In genomic region chr5:38159634-38160413, GRCm38 (mm10) we compare ENCODE assay signal across 8 mouse cellular contexts. TPM values are rescaled to one million over a fixed set of nuclear protein-coding genes. Genes with fewer than 3 reads are reported as not detected.
DNase-seq lines count a peak whose midpoint lies in the region; ATAC-seq and TF ChIP-seq lines count a peak whose summit lies in the region.

Gene Nsg1, minus strand, starts transcription at chr5:38159907.

- no peak within 1 kb of the TSS for H3K27ac ChIP-seq in kidney, adult 2 months (ENCODE audit: insufficient read depth, low read depth, low read length)
- peak within 1 kb of the TSS; percentile 98 for H3K27ac ChIP-seq in hindbrain, embryonic 16.5 days (ENCODE audit: low read depth, low read length)
- no peak within 1 kb of the TSS for H3K27ac ChIP-seq in liver, postnatal 0 days (ENCODE audit: low read depth)

- no peak for TF ChIP-seq CTCF in kidney, adult 2 months (conservative IDR thresholded peaks at IDR 0.05; ENCODE audit: insufficient read depth, insufficient read length, low read depth, low read length)
- no peak for TF ChIP-seq CTCF in liver, postnatal 0 days (IDR thresholded peaks at IDR 0.05; ENCODE audit: low read depth)

- H3K36me3 ChIP-seq in kidney, adult 2 months (ENCODE audit: control insufficient read depth, insufficient read depth, low read length), result no peaks in the 10 kb centered on the region
- H3K36me3 ChIP-seq in hindbrain, embryonic 16.5 days (ENCODE audit: control insufficient read depth, insufficient read depth, low read length), result peaks cover 13% of the 10 kb centered on the region
- H3K36me3 ChIP-seq in liver, postnatal 0 days (replicated peaks; ENCODE audit: insufficient read depth, low read length), result no peaks in the 10 kb centered on the region

- 14% methylated on average over 35 of the region's 35 CpGs for WGBS in kidney, adult 2 months
- 9% methylated on average over 35 of the region's 35 CpGs for WGBS in hindbrain, embryonic 16.5 days
- 10% methylated on average over 35 of the region's 35 CpGs for WGBS in liver, postnatal 0 days (ENCODE audit: insufficient replicate concordance)

- no peak for TF ChIP-seq POLR2A in kidney, adult 2 months (IDR thresholded peaks at IDR 0.05; ENCODE audit: low read depth, low read length)

- H3K4me3 ChIP-seq in kidney, adult 2 months (ENCODE audit: insufficient read depth, low read depth, low read length), result peak within 1 kb of the TSS; percentile 52
- peak within 1 kb of the TSS; percentile 85 for H3K4me3 ChIP-seq in hindbrain, embryonic 16.5 days (ENCODE audit: low read length)
- peak within 1 kb of the TSS; percentile 48 for H3K4me3 ChIP-seq in liver, postnatal 0 days (ENCODE audit: low read depth, low read length)

- DNase-seq in kidney, adult 2 months, result no peak
- no peak for DNase-seq in kidney, postnatal 25 days
- peak; percentile 23 for DNase-seq in R1 (ENCODE audit: low read depth, low spot score)
- peak; percentile 39 for DNase-seq in embryo, embryonic 10.5 days (ENCODE audit: low spot score)
- no peak for DNase-seq in liver, postnatal 0 days
- DNase-seq in cerebellum, adult 11 months, result no peak

- H3K4me1 ChIP-seq in kidney, adult 2 months (ENCODE audit: control insufficient read depth, insufficient read depth, low read length), result no peaks in the 10 kb centered on the region
- peaks cover 29% of the 10 kb centered on the region for H3K4me1 ChIP-seq in hindbrain, embryonic 16.5 days (ENCODE audit: control insufficient read depth, insufficient read depth, low read depth, low read length)
- H3K4me1 ChIP-seq in liver, postnatal 0 days (ENCODE audit: insufficient read depth), result no peaks in the 10 kb centered on the region

- peak within 1 kb of the TSS; percentile 98 for H3K9ac ChIP-seq in hindbrain, embryonic 16.5 days (ENCODE audit: low read depth, low read length)
- H3K9ac ChIP-seq in liver, postnatal 0 days (replicated peaks), result 0 out of 2 replicates have a peak within 1 kb of the TSS, but pooled peaks have one; percentile 9

- H3K27me3 ChIP-seq in kidney, adult 2 months (replicated peaks; ENCODE audit: control insufficient read depth, insufficient read depth, low read length), result no peaks in the 10 kb centered on the region
- H3K27me3 ChIP-seq in hindbrain, embryonic 16.5 days (replicated peaks; ENCODE audit: control insufficient read depth, insufficient read depth, low read length), result no peaks in the 10 kb centered on the region
- peaks cover 49% of the 10 kb centered on the region for H3K27me3 ChIP-seq in liver, postnatal 0 days (ENCODE audit: insufficient read depth, low read length)

- H3K4me2 ChIP-seq in hindbrain, embryonic 16.5 days (ENCODE audit: low read length), result peak within 1 kb of the TSS; percentile 63
- H3K4me2 ChIP-seq in liver, postnatal 0 days (ENCODE audit: low read depth, low read length), result peak within 1 kb of the TSS; percentile 67

- no peak for TF ChIP-seq EP300 in liver, postnatal 0 days (IDR thresholded peaks at IDR 0.05; ENCODE audit: low read depth)

- ATAC-seq in hindbrain, embryonic 16.5 days, result peak; percentile 53
- ATAC-seq in liver, postnatal 0 days, result no peak
- no peak for ATAC-seq in granulocyte monocyte progenitor cell, adult 5-6 weeks (replicated peaks; ENCODE audit: poor library complexity, severe bottlenecking)

- no peaks in the 10 kb centered on the region for H3K9me3 ChIP-seq in hindbrain, embryonic 16.5 days (ENCODE audit: control insufficient read depth, low read length)
- H3K9me3 ChIP-seq in liver, postnatal 0 days (ENCODE audit: low read length), result no peaks in the 10 kb centered on the region

RNA-seq across cellular contexts. Expression of gene Nsg1, which starts in this region (rescaled TPM):
- polyA plus RNA-seq in kidney, adult 2 months (2012; rRNA removed), result 11.4 and 11.6 TPM in 2 replicates
- 1,495 and 1,654 TPM in 2 replicates for polyA plus RNA-seq in hindbrain, embryonic 16.5 days (2015; fragmentation: Nextera tagmentation; extraction: Ambion mirVana)
- polyA plus RNA-seq in liver, postnatal 0 days (2015; fragmentation: Nextera tagmentation; extraction: Ambion mirVana), result 1.3 and 1.7 TPM in 2 replicates
- not detected in 2 replicates for total RNA-seq in granulocyte monocyte progenitor cell, adult 5-6 weeks (2014; fragmentation: Nextera tagmentation)
- total RNA-seq in granulocyte monocyte progenitor cell, adult 5-6 weeks (2017), result 0.98 TPM in 1 of 2 replicates, not detected in the other

Comparison
In these comparisons a context has a peak if more than half of its experiments do, and no peak if none do; other contexts are left out.
1. RNA of gene Nsg1 (polyA plus RNA-seq): 1,495 to 1,654 TPM in hindbrain, embryonic 16.5 days; 11.4 to 11.6 TPM in kidney, adult 2 months and 1.3 to 1.7 TPM in liver, postnatal 0 days; every median in the first group is over 100 times any median in the second.
2. DNase-seq: peak in R1 (single experiment) and embryo, embryonic 10.5 days (single experiment); none in kidney, adult 2 months (single experiment), kidney, postnatal 25 days (0 of 2), liver, postnatal 0 days (single experiment) and cerebellum, adult 11 months (single experiment).
3. Peak in every context shown above with its lines, with median percentiles within 50 percentile points of each other: H3K4me3 ChIP-seq.